Mouse (Mus musculus) testis, postnatal 10 days (tissue): Measurements from ENCODE around the gene 4930453N24Rik.

Experiments
- DNase-seq: peaks from one replicate; pipeline ENCODE4 v3.0.0; 2021; ENCODE audit warnings: low spot score

The 4930453N24Rik gene

GRCm38 (mm10) chr16:64770521-64771430 is at the start of gene 4930453N24Rik:
Gene 4930453N24Rik (minus strand): TSS chr16:64771161.
- peak; percentile 88 for DNase-seq

GRCm38 (mm10) chr16:64817094-64817765 is 46.3 kb upstream of the 4930453N24Rik start:
- no peak for DNase-seq

- no peak for DNase-seq
Measured at GRCm38 (mm10) chr16:64803041-64803440, 32.1 kb upstream of the 4930453N24Rik start.

GRCm38 (mm10) chr16:64801638-64802037 is 30.7 kb upstream of the 4930453N24Rik start:
- DNase-seq = no peak

- DNase-seq = no peak
Measured at GRCm38 (mm10) chr16:64800393-64800792, 29.4 kb upstream of the 4930453N24Rik start.

GRCm38 (mm10) chr16:64794802-64795201 is 23.8 kb upstream of the 4930453N24Rik start:
- DNase-seq = no peak

GRCm38 (mm10) chr16:64789706-64790105 is 18.7 kb upstream of the 4930453N24Rik start:
- no peak for DNase-seq

GRCm38 (mm10) chr16:64775516-64775915 is 4.6 kb upstream of the 4930453N24Rik start:
- DNase-seq = no peak

- no peak for DNase-seq
Measured at GRCm38 (mm10) chr16:64771431-64771818, 464 bp upstream of the 4930453N24Rik start.

GRCm38 (mm10) chr16:64766696-64767300 is 4.2 kb downstream of the 4930453N24Rik start:
- peak; percentile 48 for DNase-seq

GRCm38 (mm10) chr16:64759245-64759626 is 11.7 kb downstream of the 4930453N24Rik start:
- no peak for DNase-seq

- no peak for DNase-seq
Measured at GRCm38 (mm10) chr16:64758561-64759244, 12.3 kb downstream of the 4930453N24Rik start.

- DNase-seq = no peak
Measured at GRCm38 (mm10) chr16:64757666-64758400, 13.1 kb downstream of the 4930453N24Rik start.

- DNase-seq = no peak
Measured at GRCm38 (mm10) chr16:64756321-64756720, 14.6 kb downstream of the 4930453N24Rik start.

- DNase-seq = no peak
Measured at GRCm38 (mm10) chr16:64754743-64755139, 16.2 kb downstream of the 4930453N24Rik start.

GRCm38 (mm10) chr16:64753990-64754742 is 16.8 kb downstream of the 4930453N24Rik start:
- no peak for DNase-seq

GRCm38 (mm10) chr16:64748237-64748636 is 22.7 kb downstream of the 4930453N24Rik start:
- DNase-seq = peak; percentile 83

GRCm38 (mm10) chr16:64745089-64745488 is 25.9 kb downstream of the 4930453N24Rik start:
- no peak for DNase-seq

GRCm38 (mm10) chr16:64737289-64737688 is 33.7 kb downstream of the 4930453N24Rik start:
- no peak for DNase-seq

GRCm38 (mm10) chr16:64723273-64724057 is 47.5 kb downstream of the 4930453N24Rik start:
- DNase-seq = peak; percentile 44
